Mouse (Mus musculus) induced T-regulatory cell, adult 2 months (primary cell): Measurements from ENCODE around the gene Mansc4.

Experiments used
- DNase-seq: peaks from one replicate; pipeline ENCODE4 v3.0.0-alpha.2; 2012; ENCODE audit warnings: low read depth

The Mansc4 gene

GRCm38 (mm10) chr6:147086594-147087225 is at the start of gene Mansc4:
TSS of gene Mansc4 (minus strand) at chr6:147087032.
- DNase-seq, result no peak

DNA sequence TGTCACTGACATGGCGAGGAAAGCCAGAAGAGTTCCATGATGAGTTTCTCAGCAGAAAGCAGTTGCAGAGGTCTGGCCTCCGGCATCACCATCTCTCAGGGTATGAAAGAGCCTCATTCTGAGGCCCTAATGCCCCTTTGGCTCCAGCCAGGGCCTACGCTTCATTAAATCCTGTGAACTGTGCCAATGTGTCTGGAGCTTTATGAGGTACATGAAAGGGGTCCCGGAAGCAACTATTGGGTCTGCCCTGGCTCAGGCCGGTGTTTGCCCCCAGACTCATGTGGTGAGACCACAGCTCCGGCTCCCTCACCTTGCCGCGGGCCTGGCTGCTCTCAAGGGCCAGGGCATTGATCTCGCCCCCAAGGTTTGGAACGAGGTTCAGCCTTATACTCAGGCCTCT is 40.4 kb upstream of the Mansc4 start:
- DNase-seq, result no peak

DNA sequence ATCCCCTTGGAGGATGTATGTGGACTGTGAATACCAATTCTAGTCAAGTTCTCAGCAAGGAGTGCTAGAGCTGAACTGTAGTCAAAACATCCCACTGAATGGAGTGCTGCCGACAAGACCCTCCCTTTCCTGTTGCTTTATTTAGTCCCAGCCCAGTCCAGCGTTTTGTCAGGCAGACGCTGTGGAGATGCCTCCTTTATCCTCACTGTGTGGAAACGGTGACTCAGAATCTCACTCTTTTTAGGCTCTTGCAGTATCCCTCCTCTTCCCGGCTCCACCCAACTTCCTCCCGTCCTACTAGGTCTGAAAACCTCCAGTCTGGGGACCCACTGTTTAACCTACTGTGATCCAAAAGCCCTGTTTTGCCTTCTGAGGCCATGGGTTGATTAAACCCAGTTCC is 34.5 kb upstream of the Mansc4 start:
- no peak for DNase-seq

DNA sequence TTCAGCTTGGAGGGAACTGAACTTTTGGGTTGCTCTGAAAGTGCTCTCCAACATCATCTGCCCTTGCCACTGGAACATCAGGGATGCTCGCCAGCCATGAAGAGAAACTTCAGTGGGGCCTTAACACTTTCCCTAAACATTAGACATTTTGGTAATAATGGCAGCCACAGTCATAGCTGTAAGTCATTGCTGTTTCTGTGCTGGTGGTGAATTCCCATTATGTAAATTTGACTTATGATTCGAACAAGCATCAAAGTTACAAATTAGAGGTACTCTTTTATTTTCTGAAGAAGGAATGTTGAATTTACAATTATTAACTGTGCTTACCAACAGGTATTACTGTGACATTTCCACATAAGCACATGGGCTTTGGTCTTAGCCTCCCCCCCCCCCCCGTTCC is 31.4 kb upstream of the Mansc4 start:
- DNase-seq, result no peak

- DNase-seq, result no peak
These were observed 30.9 kb upstream of the Mansc4 start for GRCm38 (mm10) chr6:147117764-147118163.

DNA sequence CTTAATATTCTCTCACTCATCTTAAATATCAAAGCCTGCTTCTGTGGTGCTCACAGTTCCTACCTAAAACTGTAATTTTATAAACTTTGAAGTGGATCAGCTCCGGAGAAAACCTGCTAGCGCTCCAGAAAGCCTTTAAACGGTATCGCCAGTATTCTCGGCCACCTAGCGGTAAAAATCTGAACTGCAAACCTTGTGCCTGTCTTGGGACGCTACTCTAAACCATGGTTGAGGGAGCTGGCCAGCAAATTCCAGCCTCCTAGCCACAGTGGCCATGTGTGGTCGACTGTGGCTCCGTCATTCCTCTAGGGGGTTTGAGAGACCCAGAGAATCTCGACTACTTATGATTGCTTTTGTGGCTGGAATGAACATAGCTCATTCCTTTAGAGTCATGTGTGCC is 29.7 kb upstream of the Mansc4 start:
- DNase-seq, result peak; percentile 88

GRCm38 (mm10) chr6:147109283-147109682 is 22.5 kb upstream of the Mansc4 start:
- DNase-seq, result no peak

DNA sequence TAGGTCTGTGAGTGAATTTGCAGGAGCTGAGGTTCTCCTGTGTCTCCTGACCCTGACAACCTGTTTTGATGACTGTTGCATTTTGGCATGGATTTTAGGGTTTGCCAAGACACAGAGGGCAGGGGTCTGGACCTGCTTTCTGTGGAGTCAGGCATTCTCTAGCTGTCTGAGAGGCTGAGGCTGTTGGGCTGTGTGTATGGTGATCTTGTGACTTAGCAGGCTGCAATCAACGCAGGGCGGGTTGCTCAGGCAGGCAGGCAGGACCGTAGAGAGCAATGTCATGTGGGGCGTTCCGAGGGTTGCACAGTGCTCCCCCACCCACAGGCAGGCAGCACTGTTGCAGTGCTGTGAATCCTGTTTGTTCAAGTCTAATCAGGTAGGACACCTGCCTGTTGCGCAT is 19.9 kb upstream of the Mansc4 start:
- DNase-seq, result no peak

- no peak for DNase-seq
These were observed 18.7 kb upstream of the Mansc4 start for GRCm38 (mm10) chr6:147105529-147105928.

- DNase-seq, result peak; percentile 54
These were observed 15.5 kb upstream of the Mansc4 start for GRCm38 (mm10) chr6:147102293-147102692.

DNA sequence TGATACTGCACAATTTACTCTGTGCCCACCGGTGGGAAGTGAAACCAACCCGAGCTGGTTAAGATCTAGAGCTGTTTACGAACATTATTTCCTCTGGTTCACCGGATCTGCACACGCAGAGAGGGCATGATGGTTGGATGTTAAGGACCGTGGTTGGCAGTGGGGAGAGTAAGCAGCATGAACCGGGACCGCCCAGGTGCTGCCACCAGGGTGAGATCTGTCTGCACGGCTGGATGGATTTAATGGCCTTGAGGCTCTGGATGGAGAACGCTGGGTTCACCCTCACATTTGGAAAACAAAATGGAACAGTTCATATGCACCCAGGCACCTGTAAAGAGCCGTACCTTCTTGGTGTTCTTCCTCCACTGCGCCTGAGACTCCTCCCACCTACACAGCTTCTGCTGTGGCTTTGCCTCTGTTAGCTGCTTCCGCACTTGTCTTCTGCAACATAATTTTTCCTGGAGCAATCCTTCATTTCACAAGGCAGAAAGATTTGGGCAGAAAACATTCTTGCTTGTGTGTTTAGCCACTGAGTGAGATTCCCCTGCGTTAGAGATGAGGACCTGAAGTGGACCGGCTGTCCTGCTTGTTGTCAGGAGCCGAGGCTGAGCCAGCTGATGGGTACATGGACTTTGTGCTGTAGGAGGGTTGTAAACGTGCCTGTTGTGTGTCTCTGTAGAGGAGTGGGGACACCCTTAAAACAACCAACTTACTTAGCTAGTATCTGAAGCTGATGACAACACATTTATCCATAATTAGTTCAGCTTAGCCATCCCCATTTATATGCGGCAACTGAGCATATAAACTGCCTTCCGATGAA is 12.8 kb upstream of the Mansc4 start:
- peak; percentile 87 for DNase-seq

DNA sequence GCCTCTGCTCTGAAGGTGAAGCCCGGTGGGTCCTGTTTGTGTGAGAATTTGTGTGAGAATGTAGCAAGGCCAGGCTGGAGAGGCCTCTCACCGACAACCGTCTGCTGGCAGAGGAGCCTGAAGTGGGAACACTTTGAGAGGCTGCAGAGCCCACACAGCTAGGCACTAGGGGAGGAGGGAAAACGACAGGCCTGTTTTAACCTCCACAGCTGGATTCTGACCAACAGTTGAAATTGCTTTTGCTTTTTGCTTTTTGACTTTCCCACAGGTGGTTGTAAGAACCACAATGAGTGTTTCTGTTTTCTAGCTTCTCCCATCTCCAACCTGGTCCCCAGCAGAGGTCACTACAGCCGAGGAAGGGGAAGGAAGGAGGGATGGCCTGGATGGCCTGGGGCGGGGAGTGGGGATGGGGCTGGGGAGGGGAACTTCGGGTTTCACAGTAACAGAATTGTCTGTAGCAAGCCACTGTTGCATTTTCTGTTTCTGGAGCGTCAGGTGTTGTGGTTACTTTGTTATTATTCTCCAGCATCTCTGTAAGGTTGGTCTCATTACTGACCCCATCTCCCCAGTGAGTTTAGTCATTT is 10.6 kb upstream of the Mansc4 start:
- no peak for DNase-seq

DNA sequence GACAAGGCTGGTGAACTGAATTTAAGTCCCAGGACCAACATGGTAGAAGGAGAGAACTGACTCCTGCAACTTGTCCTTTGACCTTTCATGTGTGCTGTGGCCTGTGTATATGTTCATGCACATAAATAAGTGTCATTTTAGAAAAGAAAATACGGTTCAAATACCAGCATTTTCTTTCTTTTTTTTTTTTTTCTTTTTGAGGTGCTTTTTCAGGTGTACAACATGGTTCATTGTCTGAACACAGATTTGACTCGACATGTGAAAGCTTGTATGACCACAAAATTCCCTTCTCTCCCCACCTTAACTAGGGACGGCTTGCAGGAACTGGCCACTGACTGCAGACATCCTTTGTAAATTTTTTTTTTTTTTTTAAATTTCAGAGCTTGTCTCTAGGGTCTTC is 10.1 kb upstream of the Mansc4 start:
- DNase-seq, result no peak

DNA sequence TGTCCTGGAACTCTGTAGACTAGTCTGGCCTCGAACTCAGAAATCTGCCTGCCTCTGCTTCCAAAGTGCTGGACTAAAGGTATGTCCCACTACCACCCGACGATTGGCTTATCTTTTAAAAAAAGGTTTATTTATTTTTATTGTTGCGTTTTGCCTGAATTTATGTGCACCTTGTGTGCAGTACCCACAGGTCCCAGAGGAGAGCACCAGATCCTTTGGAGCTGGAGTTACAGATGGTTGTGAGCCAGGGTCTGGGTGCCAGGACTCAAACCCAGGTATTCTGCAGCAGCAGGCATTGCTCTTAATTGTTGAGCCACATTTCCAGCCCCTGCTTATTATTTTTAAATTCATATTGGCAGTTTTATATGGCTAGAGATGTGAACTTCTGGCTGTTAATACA is 9.3 kb upstream of the Mansc4 start:
- no peak for DNase-seq

- DNase-seq, result no peak
These were observed 7.9 kb upstream of the Mansc4 start for GRCm38 (mm10) chr6:147094771-147095170.

- no peak for DNase-seq
These were observed 5.3 kb upstream of the Mansc4 start for GRCm38 (mm10) chr6:147092136-147092535.

DNA sequence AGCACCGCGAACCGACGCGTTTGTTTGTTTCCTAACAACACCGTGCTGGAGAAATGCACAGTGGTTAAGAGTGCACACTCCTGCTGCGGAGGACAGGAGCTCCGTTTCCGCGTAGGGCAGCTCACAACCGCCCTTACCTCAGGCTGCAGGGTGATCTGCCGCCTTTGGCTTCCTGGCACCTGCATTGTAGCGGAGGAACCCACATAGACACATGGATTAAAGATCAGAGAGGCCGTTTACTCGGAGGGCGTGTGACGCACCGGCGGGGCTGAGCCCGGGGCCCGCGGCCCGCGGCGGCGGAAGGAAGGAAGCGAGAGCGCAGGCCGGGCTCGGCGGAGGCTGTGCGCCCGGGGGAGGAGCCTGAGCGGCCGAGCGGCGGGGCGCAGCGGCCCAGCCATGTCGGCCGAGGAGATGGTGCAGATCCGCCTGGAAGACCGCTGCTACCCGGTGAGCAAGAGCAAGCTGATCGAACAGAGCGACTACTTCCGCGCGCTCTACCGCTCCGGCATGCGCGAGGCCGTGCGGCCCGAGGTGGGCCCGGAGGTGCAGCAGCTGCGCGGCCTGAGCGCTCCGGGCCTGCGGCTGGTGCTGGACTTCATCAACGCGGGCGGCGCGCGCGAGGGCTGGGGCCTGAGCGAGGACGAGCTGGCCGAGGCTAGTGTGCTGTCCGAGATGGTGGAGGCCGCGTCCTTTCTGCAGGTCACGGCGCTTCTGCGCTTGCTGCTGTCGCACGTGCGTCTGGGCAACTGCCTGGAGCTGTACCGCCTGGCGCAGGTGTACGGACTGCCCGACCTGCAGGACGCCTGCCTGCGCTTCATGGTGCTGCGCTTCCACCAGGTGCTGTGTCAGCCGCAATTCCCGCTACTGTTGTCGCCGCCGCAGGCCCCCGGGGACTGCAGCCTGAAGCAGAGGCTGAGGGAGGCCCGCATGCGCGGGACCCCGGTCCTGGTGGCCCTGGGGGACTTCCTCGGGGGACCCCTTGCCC is 4.6 kb upstream of the Mansc4 start, which contains the start of gene Klhl42:
Gene Klhl42, plus strand, starts transcription at position 244 of the 985 bp plus-strand sequence.
- peak; percentile 87 for DNase-seq

DNA sequence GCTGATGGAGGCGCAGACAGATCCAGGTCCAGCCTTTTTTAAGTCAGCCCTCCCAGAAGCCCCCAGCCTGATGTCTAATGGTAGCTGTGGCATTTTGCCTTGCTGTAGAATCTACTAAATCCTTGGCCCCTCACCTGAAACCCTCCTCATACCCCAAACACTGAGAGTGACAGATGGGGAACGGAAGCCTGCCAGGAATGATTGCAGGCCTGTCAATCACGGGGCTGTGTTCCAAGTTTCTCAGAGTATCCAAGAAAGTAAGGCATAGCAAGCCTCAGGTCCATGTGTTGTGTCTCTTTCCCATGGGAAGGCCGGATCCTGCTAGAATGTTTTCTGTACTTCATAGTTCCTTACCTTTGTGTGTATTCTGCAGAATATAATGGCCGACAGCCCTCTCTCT is 3.4 kb upstream of the Mansc4 start:
- DNase-seq, result no peak

DNA sequence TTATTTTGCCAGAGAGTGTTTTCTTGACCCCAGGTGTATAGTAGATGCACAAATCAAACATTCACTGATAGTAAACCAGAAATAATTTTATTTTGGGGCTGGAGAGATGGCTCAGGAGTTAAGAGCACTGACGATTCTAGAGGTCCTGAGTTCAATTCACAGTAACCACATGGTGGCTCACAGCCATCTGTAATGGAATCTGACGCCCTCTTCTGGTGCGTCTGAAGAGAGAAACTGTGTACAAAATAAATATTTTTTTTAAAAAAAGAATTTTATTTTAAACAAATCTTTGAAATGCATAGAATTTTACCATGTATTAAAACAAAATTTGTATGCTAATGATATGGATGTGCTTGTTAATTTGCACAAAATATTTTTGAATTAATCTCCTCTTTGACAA is 1.7 kb upstream of the Mansc4 start:
- DNase-seq, result no peak

- no peak for DNase-seq
These were observed 904 bp upstream of the Mansc4 start for GRCm38 (mm10) chr6:147087736-147088135.

DNA sequence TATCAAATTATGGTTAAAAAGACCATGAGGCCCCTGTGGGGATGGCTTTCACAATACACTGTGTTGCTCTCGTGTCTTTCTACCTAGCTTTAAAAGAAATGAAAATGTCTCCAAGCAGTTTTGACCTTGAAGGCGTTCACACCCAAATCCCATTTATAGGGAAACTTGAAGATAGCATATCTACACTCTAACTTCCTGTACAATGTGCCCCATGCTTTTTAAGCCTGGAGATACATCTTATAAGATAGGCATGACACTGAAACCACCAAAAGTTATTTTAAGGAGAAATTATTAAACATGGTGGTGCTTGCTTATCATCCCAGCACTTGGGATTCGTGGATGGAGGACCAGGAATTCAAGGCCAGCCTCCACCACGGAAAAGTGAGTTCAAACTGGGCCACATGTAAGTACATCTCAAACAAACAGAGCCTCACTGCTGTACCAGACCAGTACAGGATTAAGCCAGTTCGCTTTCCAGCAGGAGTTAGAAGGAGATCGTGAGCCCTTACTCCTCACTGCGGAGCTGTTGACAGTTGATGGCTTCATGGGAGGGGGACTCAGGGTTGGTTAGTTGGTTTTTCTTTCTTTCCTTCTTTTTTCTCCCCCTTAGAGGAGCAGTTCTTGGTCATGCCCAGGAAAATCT is 1.3 kb downstream of the Mansc4 start:
- no peak for DNase-seq

- no peak for DNase-seq
These were observed 6.9 kb downstream of the Mansc4 start for GRCm38 (mm10) chr6:147079919-147080318.
